Mouse (Mus musculus) limb, embryonic 15.5 days (tissue): ENCODE results near the gene Gnas. TPM values are rescaled to one million over a fixed set of nuclear protein-coding genes. Genes with fewer than 3 reads are reported as not detected.
"Not testable (repeated sequence)": the region's sequence is repeated elsewhere in the genome, so short reads cannot be mapped to it uniquely, and the experiment has no call there.

ENCODE experiments used
- ATAC-seq: fragments of 200-750 bp; cut with Nextera tagmentation; 2 replicates; pipeline ENCODE4 v1.8.0; 2017; ENCODE audit warnings: low read depth, moderate TSS enrichment; ENCODE audit not compliant: insufficient number of reproducible peaks, low FRiP score, low TSS enrichment
- H3K27ac ChIP-seq: fragments of 300-500 bp; sonication (generic); 2 replicates; pipeline ENCODE4 v1.5.1; 2015; ENCODE audit warnings: moderate library complexity, mild to moderate bottlenecking, inconsistent platforms
- H3K27me3 ChIP-seq: fragments of 300-500 bp; sonication (generic); 2 replicates; pipeline ENCODE4 v1.6.1; 2015; ENCODE audit warnings: inconsistent platforms
- H3K36me3 ChIP-seq: fragments of 300-500 bp; sonication (generic); 2 replicates; pipeline ENCODE4 v1.6.1; 2015; ENCODE audit warnings: inconsistent platforms
- H3K4me1 ChIP-seq: fragments of 300-500 bp; sonication (generic); 2 replicates; pipeline ENCODE4 v1.6.1; 2015; ENCODE audit warnings: inconsistent platforms
- H3K4me2 ChIP-seq: fragments of 300-500 bp; sonication (generic); 2 replicates; pipeline ENCODE4 v1.6.1; 2015; ENCODE audit warnings: mild to moderate bottlenecking, inconsistent platforms
- H3K4me3 ChIP-seq: fragments of 300-500 bp; sonication (generic); 2 replicates; pipeline ENCODE4 v1.5.1; 2015; ENCODE audit warnings: mild to moderate bottlenecking, inconsistent platforms
- H3K9ac ChIP-seq: fragments of 300-500 bp; sonication (generic); 2 replicates; pipeline ENCODE4 v1.6.1; 2015; ENCODE audit warnings: inconsistent platforms
- H3K9me3 ChIP-seq: fragments of 300-500 bp; sonication (generic); 2 replicates; pipeline ENCODE4 v1.6.1; 2016; ENCODE audit warnings: inconsistent platforms
- WGBS: fragments of 180-500 bp; shearing (Covaris S2); methylation state at CpG from one replicate; pipeline ENCODE4 v1.1.7; 2015; 5-methylcytosine and 5-hydroxymethylcytosine counted together
- polyA plus RNA-seq: library from polyadenylated mRNA; unstranded; fragments of >200 nt; fragmentation: Nextera tagmentation; extraction: Ambion mirVana; gene quantifications from 2 replicates; pipeline ENCODE4 v1.2.1, GENCODE M21; 2015

Gnas gene
- polyA plus RNA-seq, 1 experiment from 2014 or later = 2,166 TPM

DNA sequence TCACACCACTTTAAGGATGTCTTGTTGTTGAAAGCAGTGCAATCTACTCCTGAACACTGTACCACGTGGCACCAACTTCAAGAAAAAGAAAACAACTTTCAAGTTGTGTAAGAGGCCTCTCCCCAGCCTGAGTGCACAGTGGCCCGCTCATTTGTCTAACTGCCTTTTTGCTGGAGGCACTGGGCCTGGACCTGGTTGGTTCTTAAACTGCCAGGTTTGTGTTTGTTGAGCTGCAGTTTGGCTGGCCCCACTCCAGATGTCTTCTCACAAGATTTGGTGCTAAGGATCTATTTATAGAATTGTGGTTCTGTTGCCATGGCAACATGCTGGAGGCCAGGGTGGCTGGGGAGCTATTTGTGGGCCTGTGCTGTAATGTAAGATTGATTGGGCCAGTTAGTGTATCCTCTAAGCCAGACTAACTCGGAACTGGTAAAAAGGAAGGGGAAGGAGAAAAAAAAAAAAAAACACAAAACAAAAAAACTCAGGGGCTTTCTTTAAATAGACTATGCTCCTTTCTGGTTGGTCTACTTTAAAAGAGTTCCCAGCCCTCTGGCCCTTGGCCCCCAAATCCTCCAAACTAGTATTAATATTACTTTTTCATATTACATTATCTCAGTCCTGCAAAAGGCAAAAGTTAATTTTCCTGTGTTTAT lies 60.0 kb downstream of the Gnas start:
- 8% methylated on average over 3 of the region's 3 CpGs for WGBS
- peaks cover 51% of the 10 kb centered on the region for H3K4me1 ChIP-seq

DNA sequence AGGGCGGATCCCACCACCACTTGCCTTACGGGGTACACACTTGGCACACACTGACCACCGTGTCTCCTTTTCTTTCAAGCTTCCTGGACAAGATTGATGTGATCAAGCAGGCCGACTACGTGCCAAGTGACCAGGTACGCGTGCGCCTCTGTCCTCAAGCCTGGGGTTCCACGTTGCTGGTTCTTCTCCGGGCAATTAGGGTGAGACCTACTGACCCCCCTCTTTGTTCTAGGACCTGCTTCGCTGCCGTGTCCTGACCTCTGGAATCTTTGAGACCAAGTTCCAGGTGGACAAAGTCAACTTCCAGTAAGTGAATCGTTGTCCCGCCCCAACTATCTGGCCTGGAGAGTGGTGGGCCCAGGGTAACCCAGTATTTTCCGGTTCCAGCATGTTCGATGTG lies 60.9 kb downstream of the Gnas start:
- Histone ChIP-seq H3K4me3 (no peak overlapping the region), H3K4me1 (peaks cover 44% of the 10 kb centered on the region)

More for the DNA sequence above, 60.0 kb downstream of the Gnas start:
- peak; percentile 70 for ATAC-seq
- H3K4me2 ChIP-seq = peak overlapping the region; percentile 24; the same call in 1 of the 2 replicates
- H3K4me3 ChIP-seq = no peak overlapping the region
- H3K27me3 ChIP-seq = no peaks in the 10 kb centered on the region
- no peaks in the 10 kb centered on the region for H3K9me3 ChIP-seq
- peak overlapping the region; percentile 71 for H3K27ac ChIP-seq
- peaks cover 63% of the 10 kb centered on the region for H3K36me3 ChIP-seq
- H3K9ac ChIP-seq = no peak overlapping the region

DNA sequence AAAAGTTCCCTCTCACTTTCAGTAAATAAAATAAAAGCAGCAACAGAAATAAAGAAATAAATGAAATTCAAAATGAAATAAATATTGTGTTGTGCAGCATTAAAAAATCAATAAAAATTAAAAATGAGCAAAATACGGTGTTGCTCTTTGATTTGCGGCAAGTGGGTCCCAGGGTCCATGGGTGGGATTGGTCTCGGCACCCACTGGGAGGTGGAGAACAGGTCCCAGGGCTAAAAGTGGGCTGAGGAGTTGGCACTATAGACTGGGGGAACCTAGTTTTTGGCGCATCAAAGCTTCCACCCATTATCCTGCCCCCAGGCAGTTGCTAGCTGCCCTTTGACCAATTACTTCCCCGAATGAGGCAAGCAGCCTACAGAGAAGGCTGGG lies 62.5 kb downstream of the Gnas start, which contains the start of gene Gm20721:
Gm20721 (minus strand) TSS at position 101 of the 387 bp plus-strand sequence.
- Histone ChIP-seq H3K9me3 (no peaks in the 10 kb centered on the region), H3K27ac (no peak within 1 kb of the TSS; the same call in 1 of the 2 replicates), H3K4me1 (peaks cover 31% of the 10 kb centered on the region), H3K4me2 (no peak within 1 kb of the TSS), H3K36me3 (peaks cover 53% of the 10 kb centered on the region), H3K9ac (no peak within 1 kb of the TSS), H3K27me3 (no peaks in the 10 kb centered on the region), H3K4me3 (no peak within 1 kb of the TSS)
- 92% methylated on average over 5 of the region's 5 CpGs for WGBS
- ATAC-seq = no peak

More for the DNA sequence above, 60.9 kb downstream of the Gnas start:
- no peak overlapping the region; the same call in 1 of the 2 replicates for H3K27ac ChIP-seq
- H3K9ac ChIP-seq = no peak overlapping the region
- 95% methylated on average over 16 of the region's 16 CpGs for WGBS
- H3K9me3 ChIP-seq = no peaks in the 10 kb centered on the region
- H3K36me3 ChIP-seq = peaks cover 63% of the 10 kb centered on the region
- H3K4me2 ChIP-seq = no peak overlapping the region
- no peaks in the 10 kb centered on the region for H3K27me3 ChIP-seq
- ATAC-seq = no peak

DNA sequence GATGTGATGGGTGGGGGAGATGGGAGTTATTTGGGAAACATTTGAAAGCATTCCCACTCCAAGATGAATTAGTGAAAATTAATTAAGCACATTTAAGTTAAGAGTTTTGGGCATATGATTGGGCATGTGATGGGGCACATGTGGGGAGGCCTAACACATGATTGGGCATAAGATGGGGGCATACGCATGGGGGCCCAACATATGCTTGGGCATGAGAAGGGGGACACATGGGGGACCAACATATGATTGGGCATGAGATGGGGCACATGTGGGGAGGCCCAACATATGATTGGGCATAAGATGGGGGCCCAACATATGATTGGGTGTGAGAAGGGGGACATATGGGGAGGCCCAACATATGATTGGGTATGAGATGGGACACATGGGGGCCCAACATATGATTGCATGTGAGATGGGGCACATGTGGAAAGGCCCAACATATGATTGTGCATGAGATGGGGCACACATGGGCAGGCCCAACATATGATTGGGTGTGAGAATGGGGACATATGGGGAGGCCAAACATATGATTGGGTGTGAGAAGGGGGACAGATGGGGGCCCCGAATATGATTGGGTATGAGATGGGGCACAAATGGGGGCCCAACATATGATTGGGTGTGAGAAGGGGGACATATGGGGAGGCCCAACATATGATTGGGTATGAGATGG lies 63.0 kb downstream of the Gnas start:
- not testable (repeated sequence) for H3K27me3 ChIP-seq, H3K9ac ChIP-seq, H3K4me3 ChIP-seq, H3K4me2 ChIP-seq, ATAC-seq, H3K27ac ChIP-seq, H3K9me3 ChIP-seq
- Histone ChIP-seq H3K36me3 (peaks cover 49% of the 10 kb centered on the region), H3K4me1 (peaks cover 27% of the 10 kb centered on the region)
- WGBS = 97% methylated on average over 2 of the region's 2 CpGs

DNA sequence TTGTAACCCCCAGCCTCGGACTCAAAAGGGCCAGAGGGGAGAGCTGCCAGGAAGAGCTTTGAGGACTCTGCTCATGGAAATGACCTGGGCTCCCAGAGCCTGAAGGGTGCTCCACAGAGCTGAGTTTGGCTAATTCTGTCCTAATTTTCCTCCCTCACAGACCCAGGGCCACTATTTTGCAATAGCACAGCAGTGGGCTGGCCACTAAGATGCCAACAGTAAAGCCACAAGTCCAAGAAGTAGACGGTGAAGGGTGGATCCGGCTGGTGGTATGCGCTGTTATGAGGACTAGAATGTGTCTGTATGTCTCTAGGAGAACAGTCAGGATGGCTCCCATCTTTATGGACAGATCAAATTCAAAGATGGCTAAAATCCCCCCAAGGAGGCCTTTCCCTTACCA lies 74.4 kb downstream of the Gnas start:
- 89% methylated on average over 4 of the region's 4 CpGs for WGBS
- no peak overlapping the region for H3K4me3 ChIP-seq
- H3K27ac ChIP-seq = no peak overlapping the region
- H3K9ac ChIP-seq = no peak overlapping the region
- H3K36me3 ChIP-seq = no peaks in the 10 kb centered on the region
- ATAC-seq = no peak
- no peaks in the 10 kb centered on the region for H3K9me3 ChIP-seq
- H3K27me3 ChIP-seq = no peaks in the 10 kb centered on the region
- H3K4me2 ChIP-seq = no peak overlapping the region
- H3K4me1 ChIP-seq = no peaks in the 10 kb centered on the region

DNA sequence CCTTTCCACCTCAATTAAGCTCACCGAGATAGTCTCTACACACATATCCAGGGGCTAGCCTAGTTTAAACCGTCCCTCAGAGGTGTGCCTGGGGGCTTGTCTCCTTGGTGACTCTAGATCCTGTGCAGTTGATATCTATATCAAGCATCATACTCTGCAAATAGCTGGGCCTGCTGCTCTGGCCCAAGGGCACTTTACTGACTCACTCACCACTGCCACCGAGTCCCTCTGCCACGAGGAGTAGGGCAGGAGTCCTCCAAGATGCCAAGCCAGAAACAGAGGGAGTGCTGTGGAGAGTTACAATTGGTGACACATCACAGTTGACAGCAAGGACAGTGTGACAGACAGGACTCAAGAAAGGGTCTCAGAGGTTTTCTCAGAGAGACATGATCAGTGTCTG lies 75.5 kb downstream of the Gnas start:
- no peaks in the 10 kb centered on the region for H3K27me3 ChIP-seq
- H3K4me2 ChIP-seq = no peak overlapping the region
- H3K9ac ChIP-seq = no peak overlapping the region
- H3K36me3 ChIP-seq = no peaks in the 10 kb centered on the region
- H3K4me3 ChIP-seq = no peak overlapping the region
- H3K9me3 ChIP-seq = no peaks in the 10 kb centered on the region
- H3K4me1 ChIP-seq = no peaks in the 10 kb centered on the region
- no peak overlapping the region for H3K27ac ChIP-seq
- ATAC-seq = no peak
- WGBS = 71% methylated on average over 4 of the region's 4 CpGs

DNA sequence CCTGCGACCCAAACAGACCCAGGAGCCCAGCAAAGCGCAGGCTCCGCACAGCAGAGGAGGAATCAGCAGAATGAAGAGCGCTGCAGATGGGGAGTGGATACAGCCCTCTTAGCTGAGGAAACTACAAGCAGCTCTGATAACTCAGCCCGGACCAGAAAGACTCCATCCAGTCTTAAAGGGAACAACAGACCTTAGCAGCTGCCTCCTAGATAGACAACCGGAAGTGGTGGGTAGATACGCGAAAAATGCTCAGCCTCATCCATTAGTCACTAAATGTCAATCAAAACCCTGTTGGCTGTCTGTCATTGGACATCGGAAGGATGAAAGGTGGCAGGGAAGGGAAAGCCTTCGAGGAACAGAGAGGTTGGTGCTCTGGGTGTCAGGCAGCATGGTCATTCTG lies 82.5 kb downstream of the Gnas start:
- 76% methylated on average over 10 of the region's 10 CpGs for WGBS
- no peaks in the 10 kb centered on the region for H3K36me3 ChIP-seq
- H3K9me3 ChIP-seq = no peaks in the 10 kb centered on the region
- H3K27me3 ChIP-seq = no peaks in the 10 kb centered on the region
- no peak overlapping the region for H3K4me2 ChIP-seq
- H3K4me3 ChIP-seq = no peak overlapping the region
- H3K27ac ChIP-seq = no peak overlapping the region
- no peak overlapping the region for H3K9ac ChIP-seq
- ATAC-seq = no peak
- H3K4me1 ChIP-seq = no peaks in the 10 kb centered on the region

DNA sequence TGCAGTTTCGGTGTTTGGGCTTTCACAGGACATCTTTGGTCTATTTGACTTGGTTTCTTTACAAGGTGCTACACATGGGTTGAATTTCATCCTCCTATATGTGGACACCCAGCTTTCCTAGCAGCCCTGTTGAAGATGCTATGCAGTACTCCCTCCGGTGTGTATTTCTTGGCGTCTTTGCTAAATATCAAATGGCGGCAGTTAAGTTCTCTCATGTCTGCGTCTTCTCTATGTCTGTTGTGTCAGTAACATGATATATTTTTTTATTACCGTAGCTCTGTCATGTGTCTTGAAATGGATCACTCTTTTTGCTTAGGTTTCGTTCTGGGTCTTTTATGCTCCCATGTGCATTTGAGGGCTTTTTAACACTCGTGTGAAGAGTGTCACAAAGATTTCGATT lies 96.9 kb downstream of the Gnas start:
- no peaks in the 10 kb centered on the region for H3K9me3 ChIP-seq
- H3K4me3 ChIP-seq = no peak overlapping the region
- no peak for ATAC-seq
- no peak overlapping the region for H3K27ac ChIP-seq
- H3K36me3 ChIP-seq = no peaks in the 10 kb centered on the region
- no peak overlapping the region for H3K9ac ChIP-seq
- H3K4me2 ChIP-seq = no peak overlapping the region
- H3K4me1 ChIP-seq = no peaks in the 10 kb centered on the region
- WGBS = 73% methylated on average over 9 of the region's 9 CpGs
- no peaks in the 10 kb centered on the region for H3K27me3 ChIP-seq

DNA sequence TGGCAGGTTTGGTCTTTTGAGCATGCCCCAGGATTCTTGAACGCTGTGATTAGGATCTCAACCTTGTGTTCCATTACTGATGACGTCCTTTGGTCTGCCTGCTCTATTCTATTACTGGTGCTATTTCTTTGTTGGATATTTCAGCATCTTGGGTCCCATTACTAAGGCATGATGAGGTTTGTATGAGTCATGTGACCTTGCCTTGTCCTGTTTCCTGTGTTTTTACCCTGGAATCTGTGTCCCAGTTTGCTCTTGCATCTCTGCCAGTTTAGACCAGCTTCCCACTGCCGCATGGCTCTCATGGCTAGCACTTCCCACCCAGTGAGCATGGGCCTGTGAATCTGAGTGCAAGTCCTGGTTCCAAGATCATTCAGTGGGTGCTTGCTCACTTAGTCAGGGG lies 107.8 kb downstream of the Gnas start:
- no peaks in the 10 kb centered on the region for H3K36me3 ChIP-seq
- 88% methylated on average over 3 of the region's 3 CpGs for WGBS
- H3K9me3 ChIP-seq = no peaks in the 10 kb centered on the region
- no peaks in the 10 kb centered on the region for H3K27me3 ChIP-seq
- H3K4me2 ChIP-seq = no peak overlapping the region
- ATAC-seq = no peak
- H3K4me3 ChIP-seq = no peak overlapping the region
- H3K4me1 ChIP-seq = no peaks in the 10 kb centered on the region
- H3K27ac ChIP-seq = no peak overlapping the region
- no peak overlapping the region for H3K9ac ChIP-seq

DNA sequence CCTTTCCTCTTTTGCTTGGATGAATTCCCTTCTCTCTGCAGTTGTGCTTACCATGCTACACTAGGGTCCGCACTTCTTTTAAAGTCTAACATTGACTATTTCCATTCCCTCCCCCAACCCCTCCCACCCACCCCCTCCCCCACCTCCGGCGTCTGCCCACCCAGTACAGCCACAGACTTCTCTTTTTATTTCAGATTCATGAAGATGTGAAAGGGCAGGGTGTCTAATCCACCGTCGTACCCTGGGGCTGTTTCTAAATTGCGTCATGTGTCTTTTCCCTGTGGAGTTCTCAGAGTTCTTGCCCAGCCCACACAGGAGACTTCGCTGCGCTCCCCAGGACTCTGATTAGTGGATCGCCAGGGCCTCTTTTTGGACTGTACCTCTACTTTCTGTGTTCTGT lies 108.4 kb downstream of the Gnas start:
- H3K4me1 ChIP-seq = no peaks in the 10 kb centered on the region
- H3K9ac ChIP-seq = no peak overlapping the region
- H3K27ac ChIP-seq = no peak overlapping the region
- H3K36me3 ChIP-seq = no peaks in the 10 kb centered on the region
- H3K9me3 ChIP-seq = no peaks in the 10 kb centered on the region
- 60% methylated on average over 9 of the region's 9 CpGs for WGBS
- no peak overlapping the region for H3K4me3 ChIP-seq
- no peak overlapping the region for H3K4me2 ChIP-seq
- H3K27me3 ChIP-seq = no peaks in the 10 kb centered on the region
- no peak for ATAC-seq

DNA sequence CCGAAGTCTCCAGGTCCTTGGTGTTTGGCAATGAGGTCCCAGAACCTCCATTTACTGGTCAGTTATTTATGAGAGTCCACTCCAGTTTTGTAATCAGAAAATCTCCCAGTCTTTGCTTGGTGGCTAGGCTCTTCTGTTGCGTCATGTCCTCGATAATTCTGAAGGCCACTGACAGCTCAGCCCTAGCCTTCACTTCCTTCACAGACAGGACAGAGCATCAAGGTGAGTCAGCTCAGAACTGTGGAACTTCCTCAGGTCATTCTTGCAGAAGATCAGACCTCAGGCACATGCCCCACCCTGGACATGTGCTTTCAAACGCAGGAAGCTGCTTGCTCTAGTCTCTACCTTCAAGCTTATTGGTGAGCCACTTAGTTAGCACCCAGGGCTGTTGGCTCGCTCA lies 109.3 kb downstream of the Gnas start:
- H3K9ac ChIP-seq = no peak overlapping the region
- H3K4me2 ChIP-seq = no peak overlapping the region
- no peaks in the 10 kb centered on the region for H3K9me3 ChIP-seq
- no peaks in the 10 kb centered on the region for H3K36me3 ChIP-seq
- 73% methylated on average over 5 of the region's 5 CpGs for WGBS
- H3K4me3 ChIP-seq = no peak overlapping the region
- ATAC-seq = no peak
- H3K27me3 ChIP-seq = no peaks in the 10 kb centered on the region
- no peaks in the 10 kb centered on the region for H3K4me1 ChIP-seq
- no peak overlapping the region for H3K27ac ChIP-seq
